Mouse (Mus musculus): ENCODE measurements around the gene Fpr1. TPM values are rescaled to one million over a fixed set of nuclear protein-coding genes. Genes with fewer than 3 reads are reported as not detected.

The Fpr1 gene
- total and polyA plus RNA-seq, 3 experiments, result not detected

GRCm38 (mm10) chr17:17887774-17888248 is 4.1 kb upstream of the Fpr1 start, which contains the start of the genes Fpr2 and Fpr3:
Fpr2 (plus strand) TSS chr17:17887824.
Fpr3 (plus strand) TSS chr17:17887852.
- Histone ChIP-seq H3K79me2 (ENCODE audit: control insufficient read depth, insufficient read depth, low read length, poor library complexity) (no peaks in the 10 kb centered on the region), H3K4me3 (ENCODE audit: control insufficient read depth in 1 of 2, insufficient read depth in 1 of 2, low read depth in 2 of 2, low read length in 2 of 2) (no peak within 1 kb of the TSS), H3K9me3 (replicated peaks; ENCODE audit: insufficient read depth, low read length) (no peaks in the 10 kb centered on the region), H3K27me3 (ENCODE audit: control insufficient read depth in 1 of 2, insufficient read depth in 2 of 2, low read length in 2 of 2) (no peaks in the 10 kb centered on the region), H3K27ac (ENCODE audit: control insufficient read depth, low read depth, low read length) (no peak within 1 kb of the TSS), H3K4me1 (ENCODE audit: control insufficient read depth in 1 of 2, insufficient read depth in 2 of 2, low read length in 2 of 2) (no peaks in the 10 kb centered on the region), H3K9ac (ENCODE audit: control insufficient read depth, low read depth, low read length, poor library complexity, severe bottlenecking) (no peak within 1 kb of the TSS), H3K36me3 (ENCODE audit: control insufficient read depth in 1 of 2, insufficient read depth in 2 of 2, low read length in 2 of 2) (no peaks in the 10 kb centered on the region)
- no peak for DNase-seq (ENCODE audit: low read depth, low spot score)
- TF ChIP-seq USF2 (IDR thresholded peaks at IDR 0.05; ENCODE audit: borderline replicate concordance in 1 of 2, insufficient read depth in 1 of 2, low read depth in 1 of 2, low read length in 2 of 2) (no peak), EP300 (IDR thresholded peaks at IDR 0.05; ENCODE audit: low read depth in 1 of 2, low read length in 2 of 2) (no peak), TBP (IDR thresholded peaks at IDR 0.05; ENCODE audit: low read depth, low read length) (no peak)

GRCm38 (mm10) chr17:17882672-17883071 is 1.1 kb downstream of the Fpr1 start:
- no peak overlapping the region for H3K27ac ChIP-seq (ENCODE audit: control insufficient read depth, low read depth, low read length)
- no peak for TF ChIP-seq UBTF (IDR thresholded peaks at IDR 0.05; ENCODE audit: borderline replicate concordance, insufficient read depth, low read depth, low read length)
- no peak for TF ChIP-seq MYB (IDR thresholded peaks at IDR 0.05; ENCODE audit: low read depth, low read length)
- TF ChIP-seq SIN3A (IDR thresholded peaks at IDR 0.05; ENCODE audit: low read length), result no peak
- no peak for TF ChIP-seq USF2 (IDR thresholded peaks at IDR 0.05; ENCODE audit: borderline replicate concordance in 1 of 2, insufficient read depth in 1 of 2, low read depth in 1 of 2, low read length in 2 of 2)
- TF ChIP-seq ETS1 (IDR thresholded peaks at IDR 0.05; ENCODE audit: low read depth, low read length), result no peak
- TF ChIP-seq SMC3 (IDR thresholded peaks at IDR 0.05; ENCODE audit: low read depth, low read length), result no peak
- no peak for TF ChIP-seq RAD21 (IDR thresholded peaks at IDR 0.05; ENCODE audit: low read depth, low read length)
- no peak for TF ChIP-seq USF1 (IDR thresholded peaks at IDR 0.05; ENCODE audit: low read depth, low read length)
- no peak for TF ChIP-seq ZKSCAN1 (IDR thresholded peaks at IDR 0.05; ENCODE audit: low read depth, low read length)
- no peak for TF ChIP-seq BHLHE40 (IDR thresholded peaks at IDR 0.05; ENCODE audit: borderline replicate concordance, low read depth, low read length)
- no peak for TF ChIP-seq ZNF384 (IDR thresholded peaks at IDR 0.05; ENCODE audit: low read depth, low read length)
- TF ChIP-seq ZMIZ1 (IDR thresholded peaks at IDR 0.05; ENCODE audit: low read depth, low read length), result no peak
- peaks cover 0 to 3% of the 10 kb centered on the region in 2 experiments; a peak in 2 of 4 replicates for H3K36me3 ChIP-seq (ENCODE audit: control insufficient read depth in 1 of 2, insufficient read depth in 2 of 2, low read length in 2 of 2)
- no peak for DNase-seq (ENCODE audit: low read depth, low spot score)
- no peaks in the 10 kb centered on the region for H3K27me3 ChIP-seq (ENCODE audit: control insufficient read depth in 1 of 2, insufficient read depth in 2 of 2, low read length in 2 of 2)
- no peak overlapping the region for H3K4me3 ChIP-seq (ENCODE audit: control insufficient read depth in 1 of 2, insufficient read depth in 1 of 2, low read depth in 2 of 2, low read length in 2 of 2)
- no peak overlapping the region for H3K9ac ChIP-seq (ENCODE audit: control insufficient read depth, low read depth, low read length, poor library complexity, severe bottlenecking)
- no peaks in the 10 kb centered on the region for H3K79me2 ChIP-seq (ENCODE audit: control insufficient read depth, insufficient read depth, low read length, poor library complexity)
- H3K4me1 ChIP-seq (ENCODE audit: control insufficient read depth in 1 of 2, insufficient read depth in 2 of 2, low read length in 2 of 2), result peaks cover 0 to 3% of the 10 kb centered on the region in 2 experiments; a peak in 1 of 4 replicates
- H3K9me3 ChIP-seq (replicated peaks; ENCODE audit: insufficient read depth, low read length), result no peaks in the 10 kb centered on the region
